Mouse (Mus musculus) neutrophil, adult 5-6 weeks (primary cell): ENCODE results near the gene Slc46a3. TPM values are rescaled to one million over a fixed set of nuclear protein-coding genes. Genes with fewer than 3 reads are reported as not detected.

Source experiments
- ATAC-seq: fragments of 151-379, 151-347 bp; 2 replicates; pipeline ENCODE4 v1.8.0; 2017; ENCODE audit warnings: mild to moderate bottlenecking, moderate TSS enrichment; ENCODE audit not compliant: insufficient number of reproducible peaks, poor library complexity, low FRiP score, severe bottlenecking; ENCODE audit errors: extremely low read depth
- total RNA-seq: library from RNA; stranded (forward); fragments of 200-1000 nt; gene quantifications from 2 replicates; pipeline ENCODE4 v1.2.3, GENCODE M21; 2017

Slc46a3 gene
- total RNA-seq, 1 experiment from 2014 or later: 10.2 TPM

DNA sequence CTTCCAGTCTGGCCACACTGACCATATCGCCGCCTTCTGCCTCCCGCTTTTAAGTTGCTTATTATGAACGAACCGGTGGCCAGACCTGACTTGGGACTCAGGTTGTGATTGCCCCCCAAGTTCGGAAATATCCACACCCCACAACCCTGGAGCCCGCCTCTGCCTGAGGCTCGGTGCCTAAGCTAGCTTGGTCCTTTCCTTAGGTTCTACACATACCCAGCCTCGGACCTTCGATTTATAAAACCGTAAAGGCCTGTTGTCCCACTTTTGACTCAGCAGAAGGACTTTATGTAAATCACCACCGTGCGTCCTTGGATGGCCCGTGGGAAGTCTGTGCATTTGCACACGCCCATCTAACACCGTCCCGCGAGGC lies 34.6 kb downstream of the Slc46a3 start:
- no peak for ATAC-seq

DNA sequence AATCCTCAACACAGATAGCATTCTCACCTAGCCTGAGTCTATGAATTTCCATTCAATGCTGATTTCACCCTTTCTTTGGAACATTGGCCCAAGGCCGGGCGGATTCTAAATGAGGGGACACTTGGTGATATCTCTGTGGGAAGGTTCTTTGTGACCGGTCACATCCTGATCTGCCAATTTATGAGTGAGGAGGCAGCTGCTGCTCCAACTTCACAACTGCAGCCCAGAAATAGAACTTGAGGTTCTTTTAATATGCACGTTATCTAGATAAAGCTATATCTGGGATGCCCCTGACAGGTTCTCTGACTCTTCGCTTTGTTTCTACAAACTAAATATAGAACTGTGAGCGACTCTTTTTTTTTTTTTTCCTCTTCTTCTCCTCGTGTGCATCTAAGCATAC lies 44.4 kb downstream of the Slc46a3 start:
- ATAC-seq: no peak

DNA sequence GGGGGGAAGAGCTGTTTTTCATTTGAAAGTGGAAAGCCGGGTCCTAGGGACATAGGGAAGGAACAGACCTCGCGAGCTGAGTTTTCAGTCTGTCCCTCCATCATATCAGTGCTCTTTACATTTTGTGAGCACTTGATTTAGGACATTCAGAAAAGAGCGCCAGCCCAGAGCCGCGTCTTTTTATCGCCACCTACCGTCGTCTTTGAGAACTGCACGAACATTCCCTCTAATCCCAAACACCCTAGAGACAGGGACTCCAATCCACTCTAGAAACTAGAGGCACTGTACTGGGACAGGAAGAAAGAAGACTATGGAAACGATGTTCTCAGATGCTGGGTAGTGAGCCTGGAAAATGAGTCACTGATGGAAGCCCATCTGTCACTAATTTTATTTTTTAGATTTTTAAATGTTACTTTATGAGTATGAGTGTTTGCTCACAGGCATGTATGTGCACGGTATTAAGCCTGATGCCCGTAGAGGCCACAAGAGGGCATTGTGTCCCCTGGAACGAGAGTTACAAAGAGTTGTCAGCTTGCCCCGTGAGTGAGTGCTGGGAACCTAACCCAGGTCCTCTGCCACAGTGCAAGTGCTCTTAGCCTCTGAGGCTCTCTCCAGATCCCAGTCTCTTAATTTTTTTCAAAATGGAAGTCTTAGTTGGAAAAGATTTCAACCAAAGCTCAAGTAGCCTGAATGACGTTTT lies 46.3 kb downstream of the Slc46a3 start:
- ATAC-seq: peak; percentile 66; the same call in 1 of the 2 replicates

- ATAC-seq: no peak
Observed at GRCm38 (mm10) chr5:147847361-147847760, 47.3 kb downstream of the Slc46a3 start.

GRCm38 (mm10) chr5:147845319-147845718 lies 49.3 kb downstream of the Slc46a3 start:
- ATAC-seq: no peak

DNA sequence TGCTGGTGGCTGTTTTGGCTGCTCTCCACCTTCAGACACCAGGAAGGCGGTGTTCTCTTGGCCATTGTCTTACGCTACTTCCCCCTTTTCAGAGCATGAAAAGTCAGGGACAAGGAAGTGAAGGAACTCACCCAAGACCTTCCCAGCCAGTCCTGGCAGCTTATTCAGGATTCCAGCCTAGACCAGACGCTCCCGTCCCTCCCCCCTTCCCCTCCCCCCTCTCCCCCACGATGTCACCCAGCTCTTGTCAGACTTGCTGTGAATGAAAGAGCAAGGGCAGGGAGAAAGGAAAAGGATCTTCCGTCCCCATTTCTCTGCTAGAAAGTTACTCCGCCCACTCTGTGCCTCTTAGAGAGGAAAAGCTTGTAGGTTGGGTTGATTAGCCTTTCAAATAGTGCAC lies 51.3 kb downstream of the Slc46a3 start:
- ATAC-seq: no peak

DNA sequence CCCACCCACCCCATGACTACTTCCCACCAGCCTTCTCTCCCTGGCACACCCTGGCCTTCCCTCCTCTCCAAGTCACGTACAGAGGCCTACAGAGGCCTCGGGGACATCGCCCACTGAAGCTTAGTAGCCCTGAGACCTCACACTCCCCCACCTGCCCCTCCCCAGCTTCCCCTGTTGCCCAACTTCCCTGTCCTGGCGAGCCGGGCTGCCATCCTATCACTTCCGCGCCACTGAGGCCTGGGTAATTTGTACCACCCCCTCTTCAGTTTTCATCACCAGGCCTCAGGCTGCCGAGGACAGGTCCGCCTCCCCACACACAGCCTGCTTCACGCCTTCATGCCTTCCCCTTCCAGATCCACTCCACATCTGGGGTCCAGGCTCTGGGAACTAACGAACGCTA lies 55.2 kb downstream of the Slc46a3 start:
- ATAC-seq: peak; percentile 57; the same call in 1 of the 2 replicates

DNA sequence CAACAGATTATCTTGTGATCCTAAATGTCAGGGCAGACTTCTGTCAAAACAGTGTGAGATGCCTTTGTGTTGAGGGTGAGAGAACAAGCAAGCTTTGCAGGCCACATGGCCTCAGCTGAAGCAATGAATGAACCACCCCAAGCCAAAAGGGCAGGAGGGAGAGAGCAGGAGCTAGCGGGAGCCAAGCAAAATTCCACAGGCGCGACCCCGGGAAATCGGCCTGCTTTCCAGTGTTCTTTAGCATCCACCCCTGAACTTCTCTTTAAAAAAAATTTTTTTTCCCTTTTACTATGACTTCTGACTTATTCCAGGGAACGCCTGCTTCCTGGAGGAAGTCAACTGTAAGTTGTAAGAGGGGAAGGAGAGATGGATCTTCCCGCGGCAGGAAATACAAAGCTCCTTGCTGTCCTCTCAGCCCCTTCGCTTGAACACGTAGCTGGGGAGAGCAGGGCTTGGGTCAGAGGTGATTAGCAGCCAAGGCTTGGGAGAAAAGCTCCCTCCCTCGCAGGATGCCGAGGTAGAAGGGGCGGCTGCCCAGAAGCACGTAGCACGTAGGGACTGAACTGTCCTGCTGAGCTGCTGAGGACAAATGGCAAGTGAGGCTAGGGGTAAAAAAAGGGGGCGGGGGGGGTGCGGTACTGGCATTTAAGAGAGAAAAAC lies 59.6 kb downstream of the Slc46a3 start:
- ATAC-seq: no peak

DNA sequence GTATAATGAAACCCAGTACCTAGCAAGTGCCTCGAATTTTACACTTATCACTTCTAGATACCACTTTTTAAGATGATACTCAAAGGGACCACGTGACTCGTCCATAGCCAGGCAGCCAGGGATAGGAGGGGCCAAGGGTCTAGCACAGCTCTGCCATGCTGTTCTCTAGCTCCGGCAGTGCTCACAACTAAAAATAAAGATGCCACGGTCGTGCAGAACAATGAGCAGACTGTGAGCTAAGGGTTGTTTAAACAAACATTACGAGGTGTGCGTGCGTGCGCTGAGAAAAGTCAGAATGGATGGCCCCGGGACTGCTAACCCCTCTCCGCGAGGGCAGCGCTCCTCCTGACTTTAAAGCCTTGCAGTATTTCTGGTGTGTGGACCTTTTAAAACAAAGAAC lies 61.8 kb downstream of the Slc46a3 start:
- no peak for ATAC-seq

GRCm38 (mm10) chr5:147828846-147829245 lies 65.8 kb downstream of the Slc46a3 start:
- ATAC-seq: no peak

Other genes with a start within 250 kb of the Slc46a3 start
- gene Flt1, start 168.8 kb downstream of the Slc46a3 start, total RNA-seq: 0.93 and 1.1 TPM in 2 replicates
- gene Pomp, start 34.4 kb downstream of the Slc46a3 start, total RNA-seq: 41.0 and 42.2 TPM in 2 replicates
- 2.8 and 3.0 TPM in 2 replicates for gene Mtus2, start 62.5 kb upstream of the Slc46a3 start, total RNA-seq